Mouse (Mus musculus): ENCODE results near the gene Shcbp1l. TPM values are rescaled to one million over a fixed set of nuclear protein-coding genes. Genes with fewer than 3 reads are reported as not detected.

Shcbp1l gene
- total RNA-seq (2023) = 1.9 to 3.7 TPM (median 2.2 TPM) in 4 replicates

DNA sequence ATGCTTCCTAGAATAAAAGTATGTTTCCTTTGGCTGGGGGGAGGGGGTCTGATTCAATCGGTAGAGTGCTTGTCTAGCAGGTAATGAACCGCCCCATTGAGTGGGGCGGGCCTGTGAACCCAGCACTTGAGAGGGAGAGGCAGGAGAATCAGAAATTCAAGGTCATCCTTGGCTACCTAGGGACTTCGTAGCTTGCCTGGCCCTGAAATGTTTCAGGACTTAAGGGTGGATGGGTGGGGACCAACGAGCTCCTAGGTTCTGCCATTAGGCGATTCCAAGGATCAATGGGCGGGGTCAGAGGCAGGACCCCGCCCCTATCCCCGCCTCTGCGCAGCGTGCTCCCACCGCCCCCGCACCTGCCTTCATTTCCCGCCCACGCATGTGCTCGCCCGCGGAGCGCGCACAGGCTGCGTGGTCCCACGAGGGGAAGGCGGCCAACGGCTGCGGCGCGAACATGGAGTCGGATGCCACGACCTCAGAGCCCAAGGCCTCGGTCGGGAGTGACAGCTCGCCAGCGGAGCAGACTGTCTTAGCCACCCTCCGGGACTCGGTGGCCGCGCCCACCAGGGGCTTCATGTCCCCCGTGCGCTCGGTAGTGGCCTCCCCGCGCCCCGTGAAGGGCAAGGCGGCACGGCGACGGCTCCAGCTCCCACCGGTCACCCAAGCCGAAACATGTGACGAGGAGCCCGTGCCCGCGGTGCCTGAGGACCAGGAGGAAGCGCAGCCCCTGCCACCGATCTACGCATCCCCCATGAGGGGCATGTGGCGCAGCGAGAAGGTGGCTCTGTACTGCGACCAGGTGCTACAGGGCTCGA is at the start of gene Shcbp1l:
Gene Shcbp1l (plus strand): TSS at position 393 of the 815 bp plus-strand sequence.

GRCm38 (mm10) chr1:153487500-153487879 is 62.5 kb downstream of the Shcbp1l start, which contains the start of gene Dhx9:
TSS of gene Dhx9 (minus strand) at chr1:153487660.

Other genes with a start within 250 kb of the Shcbp1l start
- gene Lamc2, start 238.7 kb upstream of the Shcbp1l start, total RNA-seq (2023) = 0.45 TPM in 1 of 4 replicates, not detected in the others
- 23.0 to 28.4 TPM (median 25.1 TPM) in 4 replicates for gene Lamc1, start 92.4 kb upstream of the Shcbp1l start, total RNA-seq (2023)
- gene Dhx9, start 62.5 kb downstream of the Shcbp1l start, total RNA-seq (2023) = 380 to 389 TPM (median 388 TPM) in 4 replicates
- 0.34 to 0.94 TPM (median 0.53 TPM) in 4 replicates for gene Npl, start 124.9 kb downstream of the Shcbp1l start, total RNA-seq (2023)
- gene Rgs8, start 227.9 kb downstream of the Shcbp1l start, total RNA-seq (2023) = not detected in 4 replicates

Measured in B cell, adult 62 days (primary cell).